Mouse (Mus musculus): Measurements from ENCODE around the gene Rabgap1l. TPM values are rescaled to one million over a fixed set of nuclear protein-coding genes. Genes with fewer than 3 reads are reported as not detected.
"Not testable (repeated sequence)": the region's sequence is repeated elsewhere in the genome, so short reads cannot be mapped to it uniquely, and the experiment has no call there.

The Rabgap1l gene
- total RNA-seq, 2 experiments from 2014 or later, result 143 to 149 TPM

- ATAC-seq (replicated peaks; ENCODE audit: poor library complexity), result no peak
Measured at GRCm38 (mm10) chr1:160519896-160520465, 273.0 kb downstream of the Rabgap1l start.

DNA sequence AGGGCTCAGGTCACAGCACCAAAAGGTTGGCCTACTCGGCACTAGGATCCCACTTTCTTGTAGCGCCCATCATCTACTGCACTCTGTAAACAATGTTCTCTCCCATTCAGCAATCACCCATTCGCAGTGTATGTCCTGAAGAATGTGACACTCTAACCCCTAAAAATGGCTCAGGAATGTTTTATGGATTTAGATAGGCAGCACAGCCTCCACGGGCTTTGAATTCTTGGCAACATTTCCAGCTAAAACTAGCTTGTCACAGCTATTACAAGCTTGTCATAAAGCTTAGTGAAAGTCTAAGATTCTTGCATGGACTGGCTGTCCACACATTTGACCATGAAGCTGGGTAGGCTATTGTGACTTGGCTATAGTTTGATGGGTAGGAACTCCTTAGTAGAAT lies 274.5 kb downstream of the Rabgap1l start:
- no peak for ATAC-seq (replicated peaks; ENCODE audit: poor library complexity)

DNA sequence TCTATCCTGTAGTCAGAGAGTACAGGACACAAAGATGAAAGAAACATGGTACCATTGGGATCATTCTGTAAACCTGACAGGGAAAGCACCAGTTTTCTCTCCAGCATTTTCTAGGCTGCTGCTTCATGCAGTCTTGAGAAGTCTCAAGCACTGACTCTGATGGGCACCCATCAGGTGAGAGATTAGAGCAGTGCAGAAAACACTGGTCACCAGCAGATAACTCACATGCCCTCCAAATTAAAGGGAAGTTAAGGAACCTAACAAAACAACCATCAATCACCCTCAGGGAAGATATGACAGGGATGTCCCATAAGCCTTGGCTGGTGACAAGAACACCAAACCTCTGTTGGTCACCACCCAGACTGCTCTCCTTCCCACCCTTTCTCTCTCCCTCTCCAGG lies 285.2 kb downstream of the Rabgap1l start:
- ATAC-seq (replicated peaks; ENCODE audit: poor library complexity), result no peak

GRCm38 (mm10) chr1:160496906-160497577 lies 296.0 kb downstream of the Rabgap1l start:
- no peak for ATAC-seq (replicated peaks; ENCODE audit: poor library complexity)

- ATAC-seq (replicated peaks; ENCODE audit: poor library complexity), result no peak
Measured at GRCm38 (mm10) chr1:160485731-160486130, 307.3 kb downstream of the Rabgap1l start.

- no peak for ATAC-seq (replicated peaks; ENCODE audit: poor library complexity)
Measured at GRCm38 (mm10) chr1:160485028-160485427, 308.0 kb downstream of the Rabgap1l start.

DNA sequence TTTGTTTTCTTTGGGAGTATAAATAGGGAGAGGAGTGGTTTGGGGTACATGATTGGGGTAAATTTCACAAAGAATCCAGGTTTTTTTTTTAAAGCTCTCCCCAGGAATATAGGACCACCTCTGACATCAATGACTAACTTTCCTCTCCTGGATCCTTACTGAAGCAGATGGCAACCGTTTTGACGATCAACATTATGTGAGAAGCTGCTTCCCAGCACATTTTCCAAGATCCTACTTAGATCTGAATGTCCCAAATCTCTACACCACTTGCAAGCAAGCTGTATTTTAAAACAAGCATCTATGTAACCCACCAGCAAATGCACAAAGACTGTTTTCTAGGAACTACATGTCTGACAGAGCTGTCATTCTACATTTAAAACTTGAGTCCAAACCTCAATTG lies 311.4 kb downstream of the Rabgap1l start:
- ATAC-seq (replicated peaks; ENCODE audit: poor library complexity), result no peak

DNA sequence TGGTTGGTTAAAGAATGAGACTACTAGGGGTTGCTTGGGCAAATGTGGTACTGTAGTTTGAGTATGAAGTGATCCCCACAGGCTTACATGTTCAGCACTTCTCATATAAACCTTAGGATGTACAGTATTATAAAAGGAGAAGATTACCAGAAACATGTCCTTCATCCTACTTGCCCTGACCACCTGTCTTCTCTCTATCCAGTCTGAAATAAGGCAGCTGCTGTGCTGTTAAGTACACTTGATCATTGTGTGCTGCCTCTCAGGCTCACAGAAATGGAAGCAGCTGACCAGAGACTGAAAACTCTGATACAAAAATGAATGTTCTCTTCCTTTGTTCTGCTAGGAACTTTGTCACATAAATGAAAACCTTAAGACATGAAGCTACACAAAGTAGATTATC lies 325.6 kb downstream of the Rabgap1l start:
- no peak for ATAC-seq (replicated peaks; ENCODE audit: poor library complexity)

DNA sequence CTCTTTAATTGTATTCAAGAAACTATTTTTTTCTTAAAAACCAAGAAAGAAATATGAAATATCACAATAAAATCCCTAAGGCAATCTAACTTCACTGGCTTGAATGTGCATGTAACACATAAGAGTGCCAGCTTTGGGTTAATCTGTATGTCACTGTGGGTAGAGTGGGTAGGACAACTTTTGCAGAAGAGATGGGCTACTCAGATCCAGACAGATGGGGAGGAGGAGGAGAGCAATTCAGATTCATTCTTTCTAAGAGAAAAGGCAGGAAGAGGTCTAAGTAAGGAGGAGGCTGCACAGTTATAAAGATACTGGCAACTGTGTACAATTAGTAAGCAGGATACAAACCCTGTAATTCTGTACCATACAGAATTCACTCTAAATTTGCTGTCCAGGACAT lies 327.8 kb downstream of the Rabgap1l start:
- ATAC-seq (replicated peaks; ENCODE audit: poor library complexity), result no peak

DNA sequence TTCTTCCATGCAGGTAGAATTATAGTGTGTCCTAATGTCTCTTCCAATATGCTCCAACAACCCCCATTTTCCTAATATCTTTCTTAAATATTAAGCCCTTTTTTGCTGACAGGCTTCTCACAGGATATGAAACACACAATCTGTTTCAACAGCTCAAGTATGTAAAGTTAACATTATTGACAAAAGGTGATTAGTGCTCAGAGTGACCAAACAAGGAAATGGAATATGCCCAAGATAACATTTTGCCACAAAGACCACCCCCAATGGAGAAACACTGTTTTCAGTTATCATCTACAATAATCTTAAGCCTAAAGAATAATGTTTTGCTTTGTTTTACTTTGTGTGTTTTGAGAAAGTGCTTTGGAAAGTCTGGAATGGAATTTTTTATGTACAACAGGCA lies 328.9 kb downstream of the Rabgap1l start:
- ATAC-seq (replicated peaks; ENCODE audit: poor library complexity), result no peak

- ATAC-seq (replicated peaks; ENCODE audit: poor library complexity), result no peak
Measured at GRCm38 (mm10) chr1:160460346-160460745, 332.7 kb downstream of the Rabgap1l start.

DNA sequence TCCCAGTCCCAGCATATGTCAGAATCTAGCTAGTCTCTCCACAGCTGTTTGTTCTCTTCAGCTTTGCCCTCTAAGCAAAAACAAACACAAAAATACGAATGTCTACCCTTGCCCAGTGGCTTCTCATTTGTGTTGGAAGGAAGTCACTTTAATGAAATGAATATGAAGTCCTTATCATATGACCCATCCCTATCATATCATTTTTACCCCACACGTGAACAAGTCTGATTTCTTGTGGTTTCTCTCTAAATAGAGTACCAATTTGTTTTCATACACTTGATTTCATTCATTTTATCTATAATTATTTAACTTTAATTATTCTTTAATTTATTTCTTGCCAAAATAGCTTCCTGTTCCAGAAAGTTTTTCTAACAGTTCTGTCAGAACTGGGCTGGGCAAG lies 341.3 kb downstream of the Rabgap1l start:
- ATAC-seq (replicated peaks; ENCODE audit: poor library complexity), result no peak

DNA sequence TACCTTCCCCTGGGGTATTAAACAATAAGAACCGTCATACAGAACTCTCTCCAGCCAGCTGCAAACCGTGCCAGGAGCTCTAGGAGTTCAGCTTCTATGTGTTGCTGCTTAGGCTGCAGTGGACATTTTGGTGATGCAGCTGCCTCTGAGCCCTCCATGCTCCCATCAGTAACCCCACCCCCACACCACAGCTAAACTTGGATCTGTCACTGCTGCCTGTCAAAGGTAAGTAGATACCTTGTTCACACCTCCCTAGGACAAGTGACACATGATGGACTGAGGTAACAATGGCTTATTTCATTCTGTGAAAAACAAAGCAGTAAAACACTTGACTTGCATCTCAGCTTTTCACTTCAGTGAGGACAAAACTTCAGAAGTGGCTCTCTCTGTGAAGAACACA lies 344.3 kb downstream of the Rabgap1l start:
- ATAC-seq (replicated peaks; ENCODE audit: poor library complexity), result no peak

- no peak for ATAC-seq (replicated peaks; ENCODE audit: poor library complexity)
Measured at GRCm38 (mm10) chr1:160446823-160447222, 346.2 kb downstream of the Rabgap1l start.

DNA sequence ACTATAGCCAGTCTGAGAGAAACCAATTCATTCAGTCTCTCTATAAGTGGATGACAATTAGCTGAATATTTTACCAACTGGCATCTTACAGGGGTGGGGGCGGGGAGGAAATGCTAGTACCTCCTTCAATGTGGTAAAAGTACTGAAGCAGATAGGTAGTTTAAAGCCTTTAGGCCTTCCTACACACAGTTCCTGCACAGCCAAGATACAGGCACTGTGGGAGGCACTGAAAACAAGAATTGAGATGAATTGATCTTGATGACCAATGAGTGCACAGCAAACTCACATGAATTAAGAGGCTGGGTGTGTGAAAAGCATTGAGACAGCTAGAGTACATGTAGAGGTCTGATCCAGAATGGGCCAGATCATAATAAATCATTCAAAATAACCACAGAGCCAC lies 349.5 kb downstream of the Rabgap1l start:
- ATAC-seq (replicated peaks; ENCODE audit: poor library complexity), result no peak

DNA sequence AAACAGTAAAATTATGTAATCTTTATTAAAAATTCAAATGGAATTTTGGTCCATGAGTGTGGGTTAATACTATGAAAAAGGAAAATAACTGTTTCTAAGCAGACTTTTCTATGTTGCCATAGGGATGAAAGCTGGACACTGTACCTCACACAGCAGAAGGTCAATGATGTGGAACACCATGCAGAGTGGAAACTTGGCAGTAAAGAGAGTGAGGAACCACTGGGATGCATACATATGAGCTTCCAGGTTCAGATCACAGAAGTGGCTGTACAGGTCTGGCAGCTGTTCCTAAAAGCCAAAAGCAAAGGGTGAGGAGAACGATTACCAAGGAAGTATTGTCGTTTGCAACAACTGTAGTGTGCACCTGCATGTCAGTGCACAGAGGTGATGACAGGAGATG lies 351.3 kb downstream of the Rabgap1l start:
- no peak for ATAC-seq (replicated peaks; ENCODE audit: poor library complexity)

DNA sequence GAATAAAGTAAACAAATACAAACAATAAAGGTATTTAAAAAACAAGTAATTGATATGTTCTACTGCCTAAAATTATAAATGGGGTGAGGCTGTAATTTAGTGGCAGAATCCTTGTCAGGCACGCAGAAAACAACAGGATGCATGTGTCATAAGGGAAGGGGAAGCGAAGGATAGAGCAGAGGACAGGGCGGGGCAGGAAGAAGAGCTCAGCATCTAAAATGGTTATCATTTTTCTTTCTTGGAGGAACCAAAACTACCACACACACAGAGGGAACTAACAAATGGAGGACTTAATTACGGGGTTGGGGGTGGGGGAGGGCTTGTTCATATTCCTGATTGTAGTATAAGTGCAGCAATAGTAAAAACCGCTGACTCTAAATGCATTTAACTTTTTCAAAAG lies 351.9 kb downstream of the Rabgap1l start:
- ATAC-seq (replicated peaks; ENCODE audit: poor library complexity), result peak; percentile 83

GRCm38 (mm10) chr1:160438820-160439219 lies 354.2 kb downstream of the Rabgap1l start:
- ATAC-seq (replicated peaks; ENCODE audit: poor library complexity), result no peak

DNA sequence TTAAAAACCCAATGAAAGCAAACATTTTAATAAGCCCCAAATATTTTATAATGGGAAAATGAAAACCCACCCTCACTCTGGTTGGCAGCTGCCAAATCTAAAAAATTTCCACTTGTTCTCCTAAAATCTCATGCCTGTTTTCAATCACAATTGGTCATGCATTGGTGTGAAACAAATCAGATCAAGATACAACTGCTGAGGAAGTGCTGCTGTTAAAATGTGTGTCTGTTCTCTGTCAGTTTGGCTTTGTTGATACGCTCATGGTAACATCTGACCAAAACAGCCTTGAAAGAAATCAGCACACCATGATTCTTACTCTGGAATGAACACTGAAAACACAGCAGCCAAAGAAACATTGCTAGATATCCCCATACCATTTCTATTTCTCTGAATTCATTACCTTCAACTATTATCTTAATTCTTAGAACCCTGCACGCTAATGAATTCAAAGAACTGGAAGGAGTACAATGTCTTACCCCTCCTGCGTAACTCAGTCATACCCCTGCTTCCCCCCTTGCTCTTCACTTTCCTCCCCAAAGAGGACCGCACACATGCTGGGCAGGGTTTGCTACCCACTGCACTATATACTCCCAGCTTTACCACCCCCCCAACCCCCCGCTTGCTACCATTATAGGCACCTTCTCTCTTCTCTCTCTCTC lies 375.7 kb downstream of the Rabgap1l start:
- no peak for ATAC-seq (replicated peaks; ENCODE audit: poor library complexity)

GRCm38 (mm10) chr1:160410822-160411221 lies 382.2 kb downstream of the Rabgap1l start:
- ATAC-seq (replicated peaks; ENCODE audit: poor library complexity), result no peak; the same call in 1 of the 2 replicates

- not testable (repeated sequence) for ATAC-seq (replicated peaks; ENCODE audit: poor library complexity)
Measured at GRCm38 (mm10) chr1:160409689-160410088, 383.3 kb downstream of the Rabgap1l start.

- peak; percentile 51; the same call in 1 of the 2 replicates for ATAC-seq (replicated peaks; ENCODE audit: poor library complexity)
Measured at GRCm38 (mm10) chr1:160409123-160409522, 383.9 kb downstream of the Rabgap1l start.

Measured in megakaryocyte progenitor cell, adult 5-6 weeks (primary cell).